In the genomic region with DNA sequence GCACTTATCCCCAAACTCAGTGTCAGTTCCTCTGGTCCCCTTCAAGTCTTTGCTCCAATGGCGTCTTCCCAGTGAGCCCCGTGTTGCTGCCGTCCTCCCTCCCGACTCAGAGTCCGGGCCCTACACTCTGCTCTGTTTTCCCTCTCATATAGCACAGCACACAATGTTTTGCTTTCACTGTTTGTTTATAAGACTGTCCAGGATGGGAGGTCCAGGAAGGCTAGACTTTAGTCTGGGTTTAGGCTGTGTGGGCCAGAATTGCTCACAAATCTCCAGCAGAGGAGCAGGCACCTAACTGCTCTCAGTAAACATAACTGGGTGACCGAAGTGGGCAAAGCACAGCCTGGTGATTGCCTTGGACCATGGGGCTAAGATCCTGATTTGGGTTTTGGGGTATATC, we compare ENCODE assay signal across 18 mouse cellular contexts. TPM values are rescaled to one million over a fixed set of nuclear protein-coding genes. Genes with fewer than 3 reads are reported as not detected.
A peak's percentile ranks its signal among the peaks of the same experiment; 100 is the strongest.
DNase-seq lines count a peak whose midpoint lies in the region; ATAC-seq lines count a peak whose summit lies in the region.
"Had no signal": no experiment of that assay in that cellular context is flagged by ENCODE, and none has a peak within 500 bp of the region (broad histone marks: within the 10 kb centered on the region; RNA-seq: fewer than 3 reads in every experiment).

No protein-coding gene starts in this region.

- peak; percentile 26; the same call in 1 of the 2 replicates for ATAC-seq in intestine, embryonic 16.5 days
- no peak for ATAC-seq in intestine, embryonic 15.5 days
- peak; percentile 76 for ATAC-seq in lung, embryonic 16.5 days (ENCODE audit: low read depth)
- ATAC-seq in neural tube, embryonic 15.5 days (ENCODE audit: low FRiP score), result no peak
- ATAC-seq: forebrain, postnatal 0 days had no signal

- intact Hi-C loops in left cerebral cortex, postnatal 14 days (cut with DNase I), result loop anchor here (5.0 kb wide), 1 partner anchor 66 kb away; no protein-coding TSS in a partner anchor

- peak; percentile 17 to 51 for DNase-seq in lung, adult 18-20 months
- DNase-seq in lung, postnatal 14 days, result no peak
- peak; percentile 38 for DNase-seq in lung, postnatal 10 days
- no peak for DNase-seq in left cerebral cortex, postnatal 14 days (ENCODE audit: low spot score in 2 of 2)
- DNase-seq: adrenal gland, adult 8-10 months; adrenal gland, postnatal 36 days; cerebellum, adult 2 months; forebrain, postnatal 0 days; heart, adult 2 months; heart, postnatal 36 days had no signal

- no peaks in the 10 kb centered on the region for H3K27me3 ChIP-seq in intestine, embryonic 16.5 days (replicated peaks; ENCODE audit: control insufficient read depth, insufficient read depth, low read length)
- H3K27me3 ChIP-seq in intestine, embryonic 15.5 days (replicated peaks), result no peaks in the 10 kb centered on the region
- no peaks in the 10 kb centered on the region for H3K27me3 ChIP-seq in lung, embryonic 16.5 days (ENCODE audit: control insufficient read depth, insufficient read depth, low read depth, low read length)
- H3K27me3 ChIP-seq in neural tube, embryonic 15.5 days (replicated peaks), result no peaks in the 10 kb centered on the region
- H3K27me3 ChIP-seq: forebrain, embryonic 13.5 days had no signal

- no peak overlapping the region for H3K4me2 ChIP-seq in intestine, embryonic 16.5 days (ENCODE audit: low read depth, low read length)
- H3K4me2 ChIP-seq in intestine, embryonic 15.5 days (replicated peaks), result no peak overlapping the region
- no peak overlapping the region for H3K4me2 ChIP-seq in lung, embryonic 16.5 days (ENCODE audit: low read depth, low read length)
- no peak overlapping the region for H3K4me2 ChIP-seq in neural tube, embryonic 15.5 days
- H3K4me2 ChIP-seq: forebrain, embryonic 13.5 days; heart, embryonic 11.5 days had no signal

- 53% methylated on average over 6 of the region's 6 CpGs for WGBS in intestine, embryonic 16.5 days
- WGBS in intestine, embryonic 15.5 days, result 49% methylated on average over 6 of the region's 6 CpGs
- WGBS in lung, embryonic 16.5 days, result 64% methylated on average over 6 of the region's 6 CpGs
- 88% methylated on average over 6 of the region's 6 CpGs for WGBS in neural tube, embryonic 15.5 days

- H3K27ac ChIP-seq in intestine, embryonic 16.5 days (ENCODE audit: low read length), result no peak overlapping the region
- no peak overlapping the region for H3K27ac ChIP-seq in intestine, embryonic 15.5 days
- no peak overlapping the region for H3K27ac ChIP-seq in lung, embryonic 16.5 days (ENCODE audit: low read length)
- H3K27ac ChIP-seq in neural tube, embryonic 15.5 days (replicated peaks), result no peak overlapping the region
- H3K27ac ChIP-seq: embryonic facial prominence, embryonic 10.5 days; forebrain, embryonic 13.5 days; heart, adult 2 months had no signal

- no peak overlapping the region for H3K4me3 ChIP-seq in intestine, embryonic 16.5 days (ENCODE audit: low read length)
- H3K4me3 ChIP-seq in intestine, embryonic 15.5 days (replicated peaks), result no peak overlapping the region
- H3K4me3 ChIP-seq in lung, embryonic 16.5 days (ENCODE audit: low read length), result no peak overlapping the region
- no peak overlapping the region for H3K4me3 ChIP-seq in neural tube, embryonic 15.5 days (replicated peaks)
- H3K4me3 ChIP-seq: embryonic facial prominence, embryonic 10.5 days; forebrain, embryonic 13.5 days; heart, adult 2 months had no signal

- H3K4me1 ChIP-seq in intestine, embryonic 16.5 days (ENCODE audit: control insufficient read depth, insufficient read depth, low read length), result no peaks in the 10 kb centered on the region
- no peaks in the 10 kb centered on the region for H3K4me1 ChIP-seq in intestine, embryonic 15.5 days (replicated peaks)
- H3K4me1 ChIP-seq in lung, embryonic 16.5 days (replicated peaks; ENCODE audit: control insufficient read depth, insufficient read depth, low read length), result no peaks in the 10 kb centered on the region
- 0 out of 2 replicates have a peak, but pooled peaks cover 2% of the 10 kb centered on the region for H3K4me1 ChIP-seq in neural tube, embryonic 15.5 days
- H3K4me1 ChIP-seq: forebrain, embryonic 13.5 days had no signal

- H3K9ac ChIP-seq in intestine, embryonic 16.5 days (ENCODE audit: low read depth, low read length), result no peak overlapping the region
- H3K9ac ChIP-seq in intestine, embryonic 15.5 days, result no peak overlapping the region
- no peak overlapping the region for H3K9ac ChIP-seq in lung, embryonic 16.5 days (ENCODE audit: low read length)
- no peak overlapping the region for H3K9ac ChIP-seq in neural tube, embryonic 15.5 days (replicated peaks)
- H3K9ac ChIP-seq: forebrain, embryonic 13.5 days; forebrain, postnatal 0 days had no signal

- H3K36me3 ChIP-seq in intestine, embryonic 16.5 days (ENCODE audit: control insufficient read depth, insufficient read depth, low read length), result no peaks in the 10 kb centered on the region
- H3K36me3 ChIP-seq in intestine, embryonic 15.5 days, result no peaks in the 10 kb centered on the region
- H3K36me3 ChIP-seq in lung, embryonic 16.5 days (ENCODE audit: control insufficient read depth, insufficient read depth, low read length), result no peaks in the 10 kb centered on the region
- H3K36me3 ChIP-seq in neural tube, embryonic 15.5 days, result no peaks in the 10 kb centered on the region
- H3K36me3 ChIP-seq: embryonic facial prominence, embryonic 10.5 days had no signal

- H3K9me3 ChIP-seq in intestine, embryonic 16.5 days (ENCODE audit: control insufficient read depth, low read length), result no peaks in the 10 kb centered on the region
- no peaks in the 10 kb centered on the region for H3K9me3 ChIP-seq in intestine, embryonic 15.5 days
- H3K9me3 ChIP-seq in lung, embryonic 16.5 days (ENCODE audit: control insufficient read depth, low read length), result no peaks in the 10 kb centered on the region
- no peaks in the 10 kb centered on the region for H3K9me3 ChIP-seq in neural tube, embryonic 15.5 days (replicated peaks)
- H3K9me3 ChIP-seq: embryonic facial prominence, embryonic 10.5 days; forebrain, embryonic 13.5 days had no signal

RNA-seq across cellular contexts. Expression of gene Ntsr2, which starts 19.9 kb away (rescaled TPM):
- polyA plus RNA-seq in intestine, embryonic 16.5 days (2015; fragmentation: Nextera tagmentation; extraction: Ambion mirVana), result not detected in 2 replicates
- 0.05 and 0.08 TPM in 2 replicates for polyA plus RNA-seq in intestine, embryonic 15.5 days (2015; fragmentation: Nextera tagmentation; extraction: Ambion mirVana)
- polyA plus RNA-seq in lung, embryonic 16.5 days (2015; fragmentation: Nextera tagmentation; extraction: Ambion mirVana), result 0.24 and 0.52 TPM in 2 replicates
- polyA plus RNA-seq in neural tube, embryonic 15.5 days (2015; fragmentation: Nextera tagmentation; extraction: Ambion mirVana), result 3.4 and 3.5 TPM in 2 replicates
- 100 to 1,000 TPM; 121 to 140 TPM for total RNA-seq in left cerebral cortex, postnatal 14 days (2021)
- total RNA-seq: ES-E14 had no signal
- polyA plus RNA-seq: embryonic facial prominence, embryonic 10.5 days; heart, embryonic 11.5 days had no signal

RNA-seq across cellular contexts. Expression of gene Lpin1, which starts 22.5 kb away (rescaled TPM):
- polyA plus RNA-seq in intestine, embryonic 16.5 days (2015; fragmentation: Nextera tagmentation; extraction: Ambion mirVana), result 8.5 and 9.6 TPM in 2 replicates
- polyA plus RNA-seq in intestine, embryonic 15.5 days (2015; fragmentation: Nextera tagmentation; extraction: Ambion mirVana), result 7.2 and 8.6 TPM in 2 replicates
- 8.1 and 9.3 TPM in 2 replicates for polyA plus RNA-seq in lung, embryonic 16.5 days (2015; fragmentation: Nextera tagmentation; extraction: Ambion mirVana)
- polyA plus RNA-seq in neural tube, embryonic 15.5 days (2015; fragmentation: Nextera tagmentation; extraction: Ambion mirVana), result 13.2 and 15.5 TPM in 2 replicates
- 10 to 100 TPM; 14.5 to 15.8 TPM for total RNA-seq in left cerebral cortex, postnatal 14 days (2021)

Comparison
In these comparisons a context has a peak if more than half of its experiments do, and no peak if none do; other contexts are left out.
1. ATAC-seq: peak in intestine, embryonic 16.5 days (single experiment) and lung, embryonic 16.5 days (single experiment); none in intestine, embryonic 15.5 days (single experiment) and neural tube, embryonic 15.5 days (single experiment).
2. DNase-seq: peak in lung, adult 18-20 months (2 of 2) and lung, postnatal 10 days (single experiment); none in lung, postnatal 14 days (single experiment) and left cerebral cortex, postnatal 14 days (0 of 2).